Mouse (Mus musculus) erythroblast, adult 5-6 weeks (primary cell): Measurements from ENCODE around the gene Lrtm1. TPM values are rescaled to one million over a fixed set of nuclear protein-coding genes. Genes with fewer than 3 reads are reported as not detected.

Experiments used
- ATAC-seq: replicated peaks from 2 replicates; pipeline ENCODE4 v1.8.0; 2016; ENCODE audit warnings: moderate number of reproducible peaks, mild to moderate bottlenecking, moderate TSS enrichment, inconsistent platforms; ENCODE audit not compliant: poor library complexity, low FRiP score, severe bottlenecking
- total RNA-seq, 2 experiments: library from RNA; stranded (forward) in 1 of 2; stranded (reverse) in 1 of 2; fragments of 150-400 nt in 1 of 2; fragments of 200-764, 138-1000 nt in 1 of 2; gene quantifications; 2 replicates each; pipeline versions ENCODE4 v1.2.3 to v1.2.4; 2015 to 2017; ENCODE audit warnings: low replicate concordance in 2 of 2

Gene Lrtm1
- total RNA-seq, 2 experiments from 2014 or later: 0.09 TPM; not detected in 1

GRCm38 (mm10) chr14:29030519-29030918 is 12.5 kb downstream of the Lrtm1 start:
- ATAC-seq: no peak

- no peak for ATAC-seq
Observed at GRCm38 (mm10) chr14:29031858-29032395, 13.9 kb downstream of the Lrtm1 start.

- no peak for ATAC-seq
Observed at GRCm38 (mm10) chr14:29038246-29038645, 20.2 kb downstream of the Lrtm1 start.

GRCm38 (mm10) chr14:29040606-29041364 is 22.8 kb downstream of the Lrtm1 start:
- ATAC-seq: no peak

- no peak for ATAC-seq
Observed at GRCm38 (mm10) chr14:29041498-29041897, 23.5 kb downstream of the Lrtm1 start.

GRCm38 (mm10) chr14:29042355-29042754 is 24.3 kb downstream of the Lrtm1 start:
- no peak for ATAC-seq

GRCm38 (mm10) chr14:29051951-29052835 is 34.2 kb downstream of the Lrtm1 start:
- ATAC-seq: no peak

GRCm38 (mm10) chr14:29060679-29061078 is 42.7 kb downstream of the Lrtm1 start:
- no peak for ATAC-seq

GRCm38 (mm10) chr14:29061491-29061890 is 43.5 kb downstream of the Lrtm1 start:
- no peak for ATAC-seq

- no peak for ATAC-seq
Observed at GRCm38 (mm10) chr14:29062676-29063075, 44.7 kb downstream of the Lrtm1 start.

GRCm38 (mm10) chr14:29073747-29074146 is 55.7 kb downstream of the Lrtm1 start:
- no peak for ATAC-seq

GRCm38 (mm10) chr14:29077418-29077817 is 59.4 kb downstream of the Lrtm1 start:
- no peak for ATAC-seq

- no peak for ATAC-seq
Observed at GRCm38 (mm10) chr14:29080228-29080627, 62.2 kb downstream of the Lrtm1 start.

GRCm38 (mm10) chr14:29080630-29081029 is 62.6 kb downstream of the Lrtm1 start:
- ATAC-seq: no peak

- no peak for ATAC-seq
Observed at GRCm38 (mm10) chr14:29082171-29082570, 64.2 kb downstream of the Lrtm1 start.
